In genomic region chr13:104108651-104109287, GRCm38 (mm10) we compare ENCODE assay signal across 8 mouse cellular contexts. TPM values are rescaled to one million over a fixed set of nuclear protein-coding genes. Genes with fewer than 3 reads are reported as not detected.
A peak's percentile ranks its signal among the peaks of the same experiment; 100 is the strongest.
DNase-seq lines count a peak whose midpoint lies in the region; ATAC-seq lines count a peak whose summit lies in the region.

No protein-coding gene starts in this region.

- H3K4me1 ChIP-seq in forebrain, embryonic 13.5 days = peaks cover 29% of the 10 kb centered on the region
- no peaks in the 10 kb centered on the region for H3K4me1 ChIP-seq in intestine, embryonic 15.5 days (replicated peaks)
- peaks cover 39% of the 10 kb centered on the region for H3K4me1 ChIP-seq in midbrain, embryonic 10.5 days

- ATAC-seq in forebrain, embryonic 13.5 days = peak; percentile 11; the same call in 1 of the 2 replicates
- peak; percentile 42 for ATAC-seq in intestine, embryonic 15.5 days

- WGBS in forebrain, embryonic 13.5 days = 1% methylated on average over 24 of the region's 24 CpGs
- WGBS in intestine, embryonic 15.5 days = 1% methylated on average over 24 of the region's 24 CpGs
- 2% methylated on average over 24 of the region's 24 CpGs for WGBS in midbrain, embryonic 10.5 days

- H3K4me2 ChIP-seq in forebrain, embryonic 13.5 days = peak overlapping the region; percentile 93
- H3K4me2 ChIP-seq in intestine, embryonic 15.5 days (replicated peaks) = peak overlapping the region; percentile 97

- H3K27me3 ChIP-seq in forebrain, embryonic 13.5 days = no peaks in the 10 kb centered on the region
- no peaks in the 10 kb centered on the region for H3K27me3 ChIP-seq in intestine, embryonic 15.5 days (replicated peaks)
- no peaks in the 10 kb centered on the region for H3K27me3 ChIP-seq in midbrain, embryonic 10.5 days (ENCODE audit: low read depth, poor library complexity, severe bottlenecking)

- peak overlapping the region; percentile 31; the same call in 1 of the 2 replicates for H3K27ac ChIP-seq in forebrain, embryonic 13.5 days
- peak overlapping the region; percentile 86 for H3K27ac ChIP-seq in intestine, embryonic 15.5 days
- H3K27ac ChIP-seq in midbrain, embryonic 10.5 days (replicated peaks) = peak overlapping the region; percentile 85

- DNase-seq in layer of hippocampus, adult 18-20 months (ENCODE audit: low spot score in 2 of 2) = peak; percentile 16 to 21
- no peak for DNase-seq in layer of hippocampus, adult 8-10 months (ENCODE audit: low spot score in 2 of 2)
- DNase-seq in R1 (ENCODE audit: low read depth, low spot score) = peak; percentile 50
- peak; percentile 37 for DNase-seq in midbrain, embryonic 10.5 days (ENCODE audit: low spot score)
- no peak for DNase-seq in urinary bladder, adult 2 months (ENCODE audit: low spot score)
- no peak for DNase-seq in thymus, postnatal 0 days (ENCODE audit: low spot score)

- H3K9me3 ChIP-seq in forebrain, embryonic 13.5 days (replicated peaks) = peaks cover 7% of the 10 kb centered on the region
- H3K9me3 ChIP-seq in intestine, embryonic 15.5 days = no peaks in the 10 kb centered on the region
- H3K9me3 ChIP-seq in midbrain, embryonic 10.5 days (replicated peaks) = peaks cover 8% of the 10 kb centered on the region; the same call in 1 of the 2 replicates

- H3K9ac ChIP-seq in forebrain, embryonic 13.5 days = peak overlapping the region; percentile 77
- peak overlapping the region; percentile 72 for H3K9ac ChIP-seq in intestine, embryonic 15.5 days

- H3K4me3 ChIP-seq in forebrain, embryonic 13.5 days = peak overlapping the region; percentile 73
- peak overlapping the region; percentile 59 for H3K4me3 ChIP-seq in intestine, embryonic 15.5 days (replicated peaks)
- H3K4me3 ChIP-seq in midbrain, embryonic 10.5 days = peak overlapping the region; percentile 88

- H3K36me3 ChIP-seq in forebrain, embryonic 13.5 days (ENCODE audit: poor library complexity, severe bottlenecking) = 0 out of 2 replicates have a peak, but pooled peaks cover 8% of the 10 kb centered on the region
- 0 out of 2 replicates have a peak, but pooled peaks cover 2% of the 10 kb centered on the region for H3K36me3 ChIP-seq in intestine, embryonic 15.5 days
- peaks cover 9% of the 10 kb centered on the region for H3K36me3 ChIP-seq in midbrain, embryonic 10.5 days

RNA-seq across cellular contexts. Expression of gene Nln, which starts 0.6 kb away (rescaled TPM):
- total RNA-seq in layer of hippocampus, adult 18-20 months (2021) = 10 to 100 TPM; 17.4 to 21.1 TPM
- total RNA-seq in layer of hippocampus, adult 8-10 months (2022) = 10 to 100 TPM; 19.4 to 28.1 (median 23.6) TPM
- 22.3 and 25.7 TPM in 2 replicates for polyA plus RNA-seq in forebrain, embryonic 13.5 days (2015; fragmentation: Nextera tagmentation; extraction: Ambion mirVana)
- 18.9 and 19.9 TPM in 2 replicates for polyA plus RNA-seq in intestine, embryonic 15.5 days (2015; fragmentation: Nextera tagmentation; extraction: Ambion mirVana)
- 15.9 and 20.1 TPM in 2 replicates for polyA plus RNA-seq in midbrain, embryonic 10.5 days (2016; fragmentation: Nextera tagmentation; extraction: Ambion mirVana)
- 12.6 and 13.0 TPM in 2 replicates for polyA plus RNA-seq in urinary bladder, adult 2 months (2012; rRNA removed)
- 7.3 and 7.9 TPM in 2 replicates for polyA plus RNA-seq in thymus, postnatal 0 days (2015; fragmentation: Nextera tagmentation; extraction: Ambion mirVana)

RNA-seq across cellular contexts. Expression of gene Sgtb, which starts 0.8 kb away (rescaled TPM):
- 10 to 100 TPM; 79.8 to 80.1 TPM for total RNA-seq in layer of hippocampus, adult 18-20 months (2021)
- 10 to 100 TPM; 75.3 to 86.2 (median 80.2) TPM for total RNA-seq in layer of hippocampus, adult 8-10 months (2022)
- polyA plus RNA-seq in forebrain, embryonic 13.5 days (2015; fragmentation: Nextera tagmentation; extraction: Ambion mirVana) = 24.6 and 27.8 TPM in 2 replicates
- polyA plus RNA-seq in intestine, embryonic 15.5 days (2015; fragmentation: Nextera tagmentation; extraction: Ambion mirVana) = 4.3 and 4.8 TPM in 2 replicates
- polyA plus RNA-seq in midbrain, embryonic 10.5 days (2016; fragmentation: Nextera tagmentation; extraction: Ambion mirVana) = 11.7 and 15.2 TPM in 2 replicates
- polyA plus RNA-seq in urinary bladder, adult 2 months (2012; rRNA removed) = 2.7 and 3.0 TPM in 2 replicates
- 0.68 and 0.72 TPM in 2 replicates for polyA plus RNA-seq in thymus, postnatal 0 days (2015; fragmentation: Nextera tagmentation; extraction: Ambion mirVana)

Comparison
In these comparisons a context has a peak if more than half of its experiments do, and no peak if none do; other contexts are left out.
1. DNase-seq: peak in layer of hippocampus, adult 18-20 months (2 of 2), R1 (single experiment) and midbrain, embryonic 10.5 days (single experiment); none in layer of hippocampus, adult 8-10 months (0 of 2), urinary bladder, adult 2 months (single experiment) and thymus, postnatal 0 days (single experiment).
2. H3K27ac ChIP-seq: peak in every context shown above with its lines; median percentile 86 in intestine, embryonic 15.5 days; 85 in midbrain, embryonic 10.5 days; 31 in forebrain, embryonic 13.5 days.
3. Peak in every context shown above with its lines, with median percentiles within 50 percentile points of each other: H3K4me3 ChIP-seq.